Mouse (Mus musculus) heart, postnatal 0 days (tissue): ENCODE measurements around the gene Ovca2.

Experiments
- CTCF ChIP-seq: IDR thresholded peaks from 2 replicates; pipeline ENCODE4 v1.5.1; 2016; ENCODE audit warnings: antibody characterized with exemption, control low read depth, low read depth
- EP300 ChIP-seq: IDR thresholded peaks from 2 replicates; pipeline ENCODE4 v1.6.1; 2016; ENCODE audit warnings: antibody characterized with exemption, low read depth

DNA sequence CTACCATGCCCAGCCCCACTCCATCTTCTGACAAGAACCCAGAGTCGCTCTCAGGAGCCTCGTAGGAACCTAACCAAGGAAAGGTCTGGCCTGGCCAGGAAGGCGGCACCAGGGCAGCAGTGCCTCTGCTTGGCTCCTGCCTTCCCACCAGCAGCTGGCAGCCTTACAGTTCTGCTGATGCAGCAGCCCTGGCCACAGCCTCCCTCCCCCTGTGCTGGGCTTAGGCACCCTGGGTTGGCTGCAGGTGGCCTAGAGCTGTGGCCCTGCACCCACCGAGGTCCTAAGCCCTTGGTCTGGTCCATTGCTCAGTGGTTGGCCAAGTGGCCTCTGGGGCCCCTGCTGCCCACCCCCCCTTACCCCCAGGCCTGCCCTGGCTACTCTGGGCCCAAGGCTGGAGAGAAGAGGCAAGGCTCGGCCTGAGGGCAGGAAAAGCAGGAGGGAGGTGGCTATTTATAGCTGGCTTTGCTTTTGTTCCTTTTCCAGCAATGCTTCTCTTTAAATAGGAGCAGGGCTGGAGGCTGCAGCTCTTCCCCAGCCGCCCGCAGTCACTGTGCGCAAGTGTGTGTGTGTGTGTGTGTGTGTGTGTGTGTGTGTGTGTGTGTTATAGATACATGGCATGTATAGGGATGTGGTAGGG lies 33.5 kb upstream of the Ovca2 start:
- TF ChIP-seq CTCF (no peak), EP300 (no peak)
